Mouse (Mus musculus): ENCODE measurements at regions not wholly inside any gene's neighbourhood (a gene's known extent, or its start where the extent isn't known, plus 50 kb on each side); places are given as distances from the start of the nearest gene placed in this dataset.

DNA sequence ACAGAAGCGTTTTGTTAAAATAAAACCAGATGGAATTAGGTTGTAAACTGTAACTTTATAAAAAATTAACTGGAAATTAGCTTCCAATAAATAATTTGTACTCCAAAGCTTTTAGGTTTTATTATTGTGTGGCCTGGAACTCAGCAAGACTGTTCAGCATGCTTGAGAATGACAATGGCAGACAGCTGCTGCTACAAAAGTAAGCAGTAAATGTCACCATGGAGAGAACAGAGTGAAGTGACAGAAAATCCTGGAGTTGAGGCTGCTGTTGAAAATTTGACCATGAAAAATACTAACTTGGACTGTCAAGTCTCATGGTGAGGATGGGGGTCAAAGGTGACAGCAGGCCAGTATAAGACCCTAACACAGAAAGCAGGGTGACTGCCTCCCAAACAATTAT lies 340.2 kb downstream of the Klf6 start:
- TF ChIP-seq CTCF (IDR thresholded peaks at IDR 0.05; ENCODE audit: insufficient read depth, low read depth, low read length) (no peak), POLR2A (IDR thresholded peaks at IDR 0.05; ENCODE audit: insufficient read depth, low read depth, low read length) (no peak)
